Mouse (Mus musculus) heart, adult 2 months (tissue): ENCODE data around the gene Dok5. TPM values are rescaled to one million over a fixed set of nuclear protein-coding genes. Genes with fewer than 3 reads are reported as not detected.

Experiments used
- DNase-seq, 2 experiments: peaks; one replicate each; pipeline ENCODE4 v3.0.0; 2021
- H3K27ac ChIP-seq: fragments of 200-600 bp; 2 replicates; pipeline ENCODE4 v1.8.1; 2022
- H3K27me3 ChIP-seq: fragments of 200-500 bp; 2 replicates; pipeline ENCODE4 v1.6.1; 2012; ENCODE audit warnings: mild to moderate bottlenecking, low read length, inconsistent platforms, mixed read lengths; ENCODE audit not compliant: control insufficient read depth, insufficient read depth
- H3K36me3 ChIP-seq: fragments of 200-500 bp; 2 replicates; pipeline ENCODE4 v1.6.1; 2012; ENCODE audit warnings: low read length, inconsistent platforms; ENCODE audit not compliant: control insufficient read depth, insufficient read depth
- H3K4me1 ChIP-seq: fragments of 200-500 bp; 2 replicates; pipeline ENCODE4 v1.6.1; 2011; ENCODE audit warnings: low read length; ENCODE audit not compliant: control insufficient read depth, insufficient read depth
- H3K4me3 ChIP-seq: fragments of 200-600 bp; 2 replicates; pipeline ENCODE4 v1.8.1; 2022
- H3K79me2 ChIP-seq: fragments of 200-500 bp; replicated peaks from 2 replicates; pipeline ENCODE4 v1.6.1; 2012; ENCODE audit warnings: mild to moderate bottlenecking, inconsistent platforms, low read length, moderate library complexity, mixed read lengths; ENCODE audit not compliant: control insufficient read depth, insufficient read depth
- H3K9ac ChIP-seq: fragments of 200-500 bp; 2 replicates; pipeline ENCODE4 v1.6.1; 2012; ENCODE audit warnings: low read depth, mild to moderate bottlenecking, control low read depth, inconsistent platforms, low read length, mixed read lengths
- CTCF ChIP-seq: fragments of 200-600 bp; IDR thresholded peaks from 2 replicates; pipeline ENCODE4 v1.8.1; 2022; ENCODE audit warnings: antibody characterized with exemption, mild to moderate bottlenecking, moderate library complexity
- EP300 ChIP-seq: fragments of 200-500 bp; IDR thresholded peaks from 2 replicates; pipeline ENCODE4 v1.6.1; 2011; ENCODE audit warnings: low read depth, low read length, control low read depth; ENCODE audit not compliant: insufficient read depth
- POLR2A ChIP-seq: fragments of 200-500 bp; IDR thresholded peaks from 2 replicates; pipeline ENCODE4 v1.6.1; 2011; ENCODE audit warnings: mild to moderate bottlenecking, low read depth, low read length, control low read depth; ENCODE audit not compliant: insufficient read depth
- WGBS: fragments of 180-500 bp; shearing (Covaris S2); methylation state at CpG from one replicate; pipeline ENCODE4 v1.1.7; 2018; 5-methylcytosine and 5-hydroxymethylcytosine counted together
- intact Hi-C: fragments of 180-260 bp; cut with DNase I; formaldehyde crosslinking; loops from one replicate; pipeline ENCODE4 v1.15.1; 2025
- polyA plus RNA-seq: library from polyadenylated mRNA; depleted of rRNA; stranded (reverse); fragments of >200 nt; gene quantifications from 2 replicates; pipeline ENCODE4 v1.2.3, GENCODE M21; 2012
- total RNA-seq, 2 experiments: library from RNA; stranded (reverse); gene quantifications; 2 replicates each; pipeline ENCODE4 v1.2.3; 2021

Dok5 gene
- total and polyA plus RNA-seq, 3 experiments, result 0.41 to 1.4 TPM; not detected in 1

- no peak for DNase-seq
- Histone ChIP-seq H3K27ac (no peak overlapping the region), H3K4me3 (no peak overlapping the region), H3K9ac (no peak overlapping the region), H3K36me3 (no peaks in the 10 kb centered on the region), H3K27me3 (no peaks in the 10 kb centered on the region), H3K4me1 (no peaks in the 10 kb centered on the region), H3K79me2 (no peaks in the 10 kb centered on the region)
- 70% methylated on average over 13 of the region's 13 CpGs for WGBS
- intact Hi-C loops, result loop anchor here (5.0 kb wide), 1 partner anchor 127 kb away; no protein-coding TSS in a partner anchor
- TF ChIP-seq EP300 (no peak), CTCF (no peak), POLR2A (no peak)
These were observed 826 bp upstream of the Dok5 start for GRCm38 (mm10) chr2:170730781-170731180.

- Histone ChIP-seq H3K27me3 (no peaks in the 10 kb centered on the region), H3K4me1 (no peaks in the 10 kb centered on the region), H3K9ac (no peak overlapping the region), H3K4me3 (peak overlapping the region; percentile 48; the same call in 1 of the 2 replicates), H3K27ac (no peak overlapping the region), H3K79me2 (no peaks in the 10 kb centered on the region), H3K36me3 (no peaks in the 10 kb centered on the region)
- no peak for DNase-seq
- WGBS, result 28% methylated on average over 6 of the region's 6 CpGs
- TF ChIP-seq EP300 (no peak), POLR2A (no peak), CTCF (no peak)
- intact Hi-C loops, result loop anchor here (5.0 kb wide), 1 partner anchor 126 kb away; no protein-coding TSS in a partner anchor
These were observed 402 bp upstream of the Dok5 start for GRCm38 (mm10) chr2:170731205-170731604.

- WGBS, result 92% methylated on average over 1 of the region's 1 CpGs
- no peak for DNase-seq
- intact Hi-C loops, result loop anchor here (5.0 kb wide), 1 partner anchor 124 kb away; no protein-coding TSS in a partner anchor
- Histone ChIP-seq H3K79me2 (no peaks in the 10 kb centered on the region), H3K9ac (no peak overlapping the region), H3K4me3 (no peak overlapping the region), H3K4me1 (no peaks in the 10 kb centered on the region), H3K36me3 (no peaks in the 10 kb centered on the region), H3K27me3 (no peaks in the 10 kb centered on the region), H3K27ac (no peak overlapping the region)
- TF ChIP-seq CTCF (no peak), POLR2A (no peak), EP300 (no peak)
These were observed 2.1 kb downstream of the Dok5 start for GRCm38 (mm10) chr2:170733671-170734070.

- H3K79me2 ChIP-seq, result no peaks in the 10 kb centered on the region
- no peak for TF ChIP-seq POLR2A
- no peak for TF ChIP-seq CTCF
- TF ChIP-seq EP300, result no peak
- H3K9ac ChIP-seq, result no peak overlapping the region
- no peak overlapping the region for H3K4me3 ChIP-seq
- 53% methylated on average over 3 of the region's 3 CpGs for WGBS
- DNase-seq, result no peak
- H3K27ac ChIP-seq, result no peak overlapping the region
- intact Hi-C loops, result loop anchor here (5.0 kb wide), 1 partner anchor 123 kb away; no protein-coding TSS in a partner anchor
- no peaks in the 10 kb centered on the region for H3K36me3 ChIP-seq
- no peaks in the 10 kb centered on the region for H3K27me3 ChIP-seq
- H3K4me1 ChIP-seq, result no peaks in the 10 kb centered on the region
These were observed 2.8 kb downstream of the Dok5 start for GRCm38 (mm10) chr2:170734446-170734845.

- Histone ChIP-seq H3K79me2 (no peaks in the 10 kb centered on the region), H3K36me3 (no peaks in the 10 kb centered on the region), H3K9ac (no peak overlapping the region), H3K27ac (no peak overlapping the region), H3K4me1 (no peaks in the 10 kb centered on the region), H3K27me3 (no peaks in the 10 kb centered on the region), H3K4me3 (no peak overlapping the region)
- intact Hi-C loops, result no loop called here
- no peak for DNase-seq
- no peak for TF ChIP-seq POLR2A
- no peak for TF ChIP-seq CTCF
- no peak for TF ChIP-seq EP300
- 82% methylated on average over 9 of the region's 9 CpGs for WGBS
These were observed 6.8 kb downstream of the Dok5 start for GRCm38 (mm10) chr2:170738446-170738845.

GRCm38 (mm10) chr2:170738891-170739290 is 7.3 kb downstream of the Dok5 start:
- H3K36me3 ChIP-seq, result no peaks in the 10 kb centered on the region
- no peak for DNase-seq
- H3K27ac ChIP-seq, result no peak overlapping the region
- H3K4me3 ChIP-seq, result no peak overlapping the region
- intact Hi-C loops, result no loop called here
- H3K9ac ChIP-seq, result no peak overlapping the region
- no peaks in the 10 kb centered on the region for H3K79me2 ChIP-seq
- TF ChIP-seq CTCF, result no peak
- TF ChIP-seq POLR2A, result no peak
- TF ChIP-seq EP300, result no peak
- 85% methylated on average over 9 of the region's 9 CpGs for WGBS
- no peaks in the 10 kb centered on the region for H3K27me3 ChIP-seq
- no peaks in the 10 kb centered on the region for H3K4me1 ChIP-seq
